Mouse (Mus musculus): ENCODE measurements around the gene Pex14. TPM values are rescaled to one million over a fixed set of nuclear protein-coding genes. Genes with fewer than 3 reads are reported as not detected.

Gene Pex14
- polyA plus RNA-seq, 1 experiment from 2014 or later, result 64.3 TPM

GRCm38 (mm10) chr4:149048625-149049228 lies 50.9 kb downstream of the Pex14 start:
- H3K36me3 ChIP-seq (ENCODE audit: control insufficient read depth, insufficient read depth, low read length), result no peaks in the 10 kb centered on the region
- H3K4me3 ChIP-seq (ENCODE audit: low read length), result no peak overlapping the region
- no peaks in the 10 kb centered on the region for H3K9me3 ChIP-seq (ENCODE audit: control insufficient read depth, low read length)
- H3K27ac ChIP-seq (ENCODE audit: low read length), result peak overlapping the region; percentile 47
- H3K4me1 ChIP-seq (ENCODE audit: control insufficient read depth, insufficient read depth, low read length), result peaks cover 31% of the 10 kb centered on the region
- 0 out of 2 replicates have a peak overlapping the region, but pooled peaks have one; percentile 5 for H3K9ac ChIP-seq (ENCODE audit: low read depth, low read length)
- H3K4me2 ChIP-seq (ENCODE audit: low read depth, low read length), result 0 out of 2 replicates have a peak overlapping the region, but pooled peaks have one; percentile 1
- peak; percentile 61 for ATAC-seq
- 32% methylated on average over 10 of the region's 10 CpGs for WGBS
- no peaks in the 10 kb centered on the region for H3K27me3 ChIP-seq (replicated peaks; ENCODE audit: control insufficient read depth, insufficient read depth, low read length)

- WGBS, result 19% methylated on average over 10 of the region's 10 CpGs
- Histone ChIP-seq H3K4me2 (ENCODE audit: low read depth, low read length) (no peak overlapping the region), H3K9ac (ENCODE audit: low read depth, low read length) (no peak overlapping the region), H3K27me3 (replicated peaks; ENCODE audit: control insufficient read depth, insufficient read depth, low read length) (no peaks in the 10 kb centered on the region), H3K36me3 (ENCODE audit: control insufficient read depth, insufficient read depth, low read length) (no peaks in the 10 kb centered on the region), H3K4me3 (ENCODE audit: low read length) (no peak overlapping the region), H3K4me1 (ENCODE audit: control insufficient read depth, insufficient read depth, low read length) (peaks cover 31% of the 10 kb centered on the region), H3K27ac (ENCODE audit: low read length) (no peak overlapping the region), H3K9me3 (ENCODE audit: control insufficient read depth, low read length) (no peaks in the 10 kb centered on the region)
- peak; percentile 54; the same call in 1 of the 2 replicates for ATAC-seq
Observed at GRCm38 (mm10) chr4:149047360-149047759, 52.3 kb downstream of the Pex14 start.

- peak; percentile 30; the same call in 1 of the 2 replicates for ATAC-seq
- Histone ChIP-seq H3K4me2 (ENCODE audit: low read depth, low read length) (no peak overlapping the region), H3K27me3 (replicated peaks; ENCODE audit: control insufficient read depth, insufficient read depth, low read length) (no peaks in the 10 kb centered on the region), H3K36me3 (ENCODE audit: control insufficient read depth, insufficient read depth, low read length) (no peaks in the 10 kb centered on the region), H3K9ac (ENCODE audit: low read depth, low read length) (no peak overlapping the region), H3K4me1 (ENCODE audit: control insufficient read depth, insufficient read depth, low read length) (peaks cover 31% of the 10 kb centered on the region), H3K4me3 (ENCODE audit: low read length) (no peak overlapping the region), H3K9me3 (ENCODE audit: control insufficient read depth, low read length) (no peaks in the 10 kb centered on the region), H3K27ac (ENCODE audit: low read length) (no peak overlapping the region)
- WGBS, result 58% methylated on average over 5 of the region's 5 CpGs
Observed at GRCm38 (mm10) chr4:149045885-149046284, 53.8 kb downstream of the Pex14 start.

- WGBS, result 51% methylated on average over 6 of the region's 6 CpGs
Observed at GRCm38 (mm10) chr4:149040289-149040688, 59.4 kb downstream of the Pex14 start.

GRCm38 (mm10) chr4:149037706-149038105 lies 62.0 kb downstream of the Pex14 start:
- Histone ChIP-seq H3K27ac (ENCODE audit: low read length) (no peak overlapping the region), H3K36me3 (ENCODE audit: control insufficient read depth, insufficient read depth, low read length) (no peaks in the 10 kb centered on the region), H3K9me3 (ENCODE audit: control insufficient read depth, low read length) (no peaks in the 10 kb centered on the region), H3K9ac (ENCODE audit: low read depth, low read length) (no peak overlapping the region), H3K4me3 (ENCODE audit: low read length) (no peak overlapping the region), H3K27me3 (replicated peaks; ENCODE audit: control insufficient read depth, insufficient read depth, low read length) (no peaks in the 10 kb centered on the region), H3K4me1 (ENCODE audit: control insufficient read depth, insufficient read depth, low read length) (0 out of 2 replicates have a peak, but pooled peaks cover 6% of the 10 kb centered on the region), H3K4me2 (ENCODE audit: low read depth, low read length) (no peak overlapping the region)
- ATAC-seq, result no peak
- 47% methylated on average over 6 of the region's 6 CpGs for WGBS

More at GRCm38 (mm10) chr4:149040289-149040688, 59.4 kb downstream of the Pex14 start:
- H3K4me1 ChIP-seq (ENCODE audit: control insufficient read depth, insufficient read depth, low read length), result 0 out of 2 replicates have a peak, but pooled peaks cover 6% of the 10 kb centered on the region
- H3K4me2 ChIP-seq (ENCODE audit: low read depth, low read length), result no peak overlapping the region
- ATAC-seq, result no peak
- no peaks in the 10 kb centered on the region for H3K9me3 ChIP-seq (ENCODE audit: control insufficient read depth, low read length)
- no peaks in the 10 kb centered on the region for H3K27me3 ChIP-seq (replicated peaks; ENCODE audit: control insufficient read depth, insufficient read depth, low read length)
- no peaks in the 10 kb centered on the region for H3K36me3 ChIP-seq (ENCODE audit: control insufficient read depth, insufficient read depth, low read length)
- no peak overlapping the region for H3K27ac ChIP-seq (ENCODE audit: low read length)
- no peak overlapping the region for H3K4me3 ChIP-seq (ENCODE audit: low read length)
- no peak overlapping the region for H3K9ac ChIP-seq (ENCODE audit: low read depth, low read length)

- Histone ChIP-seq H3K9me3 (ENCODE audit: control insufficient read depth, low read length) (no peaks in the 10 kb centered on the region), H3K4me3 (ENCODE audit: low read length) (no peak overlapping the region), H3K27me3 (replicated peaks; ENCODE audit: control insufficient read depth, insufficient read depth, low read length) (no peaks in the 10 kb centered on the region), H3K4me2 (ENCODE audit: low read depth, low read length) (no peak overlapping the region), H3K9ac (ENCODE audit: low read depth, low read length) (no peak overlapping the region), H3K27ac (ENCODE audit: low read length) (no peak overlapping the region), H3K36me3 (ENCODE audit: control insufficient read depth, insufficient read depth, low read length) (no peaks in the 10 kb centered on the region), H3K4me1 (ENCODE audit: control insufficient read depth, insufficient read depth, low read length) (0 out of 2 replicates have a peak, but pooled peaks cover 6% of the 10 kb centered on the region)
- 60% methylated on average over 9 of the region's 9 CpGs for WGBS
- ATAC-seq, result no peak
Observed at GRCm38 (mm10) chr4:149036592-149036991, 63.1 kb downstream of the Pex14 start.

GRCm38 (mm10) chr4:149031507-149031906 lies 68.2 kb downstream of the Pex14 start:
- H3K27ac ChIP-seq (ENCODE audit: low read length), result no peak overlapping the region
- H3K36me3 ChIP-seq (ENCODE audit: control insufficient read depth, insufficient read depth, low read length), result no peaks in the 10 kb centered on the region
- H3K4me3 ChIP-seq (ENCODE audit: low read length), result no peak overlapping the region
- H3K9me3 ChIP-seq (ENCODE audit: control insufficient read depth, low read length), result no peaks in the 10 kb centered on the region
- H3K4me1 ChIP-seq (ENCODE audit: control insufficient read depth, insufficient read depth, low read length), result no peaks in the 10 kb centered on the region
- H3K27me3 ChIP-seq (replicated peaks; ENCODE audit: control insufficient read depth, insufficient read depth, low read length), result no peaks in the 10 kb centered on the region
- 0 out of 2 replicates have a peak, but pooled peaks have one; percentile 40 for ATAC-seq
- H3K9ac ChIP-seq (ENCODE audit: low read depth, low read length), result no peak overlapping the region
- 78% methylated on average over 4 of the region's 4 CpGs for WGBS
- H3K4me2 ChIP-seq (ENCODE audit: low read depth, low read length), result no peak overlapping the region

- no peak overlapping the region for H3K4me2 ChIP-seq (ENCODE audit: low read depth, low read length)
- no peaks in the 10 kb centered on the region for H3K36me3 ChIP-seq (ENCODE audit: control insufficient read depth, insufficient read depth, low read length)
- H3K9me3 ChIP-seq (ENCODE audit: control insufficient read depth, low read length), result no peaks in the 10 kb centered on the region
- no peaks in the 10 kb centered on the region for H3K4me1 ChIP-seq (ENCODE audit: control insufficient read depth, insufficient read depth, low read length)
- H3K27ac ChIP-seq (ENCODE audit: low read length), result no peak overlapping the region
- no peak overlapping the region for H3K9ac ChIP-seq (ENCODE audit: low read depth, low read length)
- no peak overlapping the region for H3K4me3 ChIP-seq (ENCODE audit: low read length)
- ATAC-seq, result no peak
- 48% methylated on average over 9 of the region's 9 CpGs for WGBS
- no peaks in the 10 kb centered on the region for H3K27me3 ChIP-seq (replicated peaks; ENCODE audit: control insufficient read depth, insufficient read depth, low read length)
Observed at GRCm38 (mm10) chr4:149027571-149027970, 72.1 kb downstream of the Pex14 start.

GRCm38 (mm10) chr4:149025242-149025641 lies 74.4 kb downstream of the Pex14 start:
- no peak for ATAC-seq
- no peak overlapping the region for H3K9ac ChIP-seq (ENCODE audit: low read depth, low read length)
- no peaks in the 10 kb centered on the region for H3K4me1 ChIP-seq (ENCODE audit: control insufficient read depth, insufficient read depth, low read length)
- H3K27me3 ChIP-seq (replicated peaks; ENCODE audit: control insufficient read depth, insufficient read depth, low read length), result no peaks in the 10 kb centered on the region
- H3K4me2 ChIP-seq (ENCODE audit: low read depth, low read length), result no peak overlapping the region
- no peak overlapping the region for H3K4me3 ChIP-seq (ENCODE audit: low read length)
- no peaks in the 10 kb centered on the region for H3K9me3 ChIP-seq (ENCODE audit: control insufficient read depth, low read length)
- no peaks in the 10 kb centered on the region for H3K36me3 ChIP-seq (ENCODE audit: control insufficient read depth, insufficient read depth, low read length)
- H3K27ac ChIP-seq (ENCODE audit: low read length), result no peak overlapping the region
- WGBS, result 66% methylated on average over 10 of the region's 10 CpGs

GRCm38 (mm10) chr4:149021021-149021420 lies 78.7 kb downstream of the Pex14 start:
- no peaks in the 10 kb centered on the region for H3K9me3 ChIP-seq (ENCODE audit: control insufficient read depth, low read length)
- H3K9ac ChIP-seq (ENCODE audit: low read depth, low read length), result no peak overlapping the region
- no peaks in the 10 kb centered on the region for H3K27me3 ChIP-seq (replicated peaks; ENCODE audit: control insufficient read depth, insufficient read depth, low read length)
- no peaks in the 10 kb centered on the region for H3K36me3 ChIP-seq (ENCODE audit: control insufficient read depth, insufficient read depth, low read length)
- H3K27ac ChIP-seq (ENCODE audit: low read length), result no peak overlapping the region
- no peak overlapping the region for H3K4me2 ChIP-seq (ENCODE audit: low read depth, low read length)
- ATAC-seq, result no peak
- H3K4me1 ChIP-seq (ENCODE audit: control insufficient read depth, insufficient read depth, low read length), result no peaks in the 10 kb centered on the region
- H3K4me3 ChIP-seq (ENCODE audit: low read length), result no peak overlapping the region

Data from intestine, embryonic 16.5 days (tissue).